Mouse (Mus musculus) kidney, embryonic 15.5 days (tissue): ENCODE results near the gene Olfr713. TPM values are rescaled to one million over a fixed set of nuclear protein-coding genes. Genes with fewer than 3 reads are reported as not detected.

Experiments
- polyA plus RNA-seq: library from polyadenylated mRNA; unstranded; fragments of >200 nt; fragmentation: Nextera tagmentation; extraction: Ambion mirVana; gene quantifications from 2 replicates; pipeline ENCODE4 v1.2.1, GENCODE M21; 2015

Gene Olfr713
- polyA plus RNA-seq, 1 experiment from 2014 or later: not detected

Other genes with a start within 250 kb of the Olfr713 start
- not detected in 2 replicates for gene Olfr699, start 238.0 kb upstream of the Olfr713 start, polyA plus RNA-seq
- gene Olfr700, start 222.3 kb upstream of the Olfr713 start, polyA plus RNA-seq: not detected in 2 replicates
- gene Olfr701, start 217.0 kb upstream of the Olfr713 start, polyA plus RNA-seq: not detected in 2 replicates
- not detected in 2 replicates for gene Olfr702, start 197.3 kb upstream of the Olfr713 start, polyA plus RNA-seq
- gene Olfr703, start 187.8 kb upstream of the Olfr713 start, polyA plus RNA-seq: not detected in 2 replicates
- gene Olfr704, start 168.0 kb upstream of the Olfr713 start, polyA plus RNA-seq: not detected in 2 replicates
- gene Olfr705, start 154.3 kb upstream of the Olfr713 start, polyA plus RNA-seq: not detected in 2 replicates
- not detected in 2 replicates for gene Olfr706, start 143.0 kb upstream of the Olfr713 start, polyA plus RNA-seq
- not detected in 2 replicates for gene Olfr707, start 129.9 kb upstream of the Olfr713 start, polyA plus RNA-seq
- not detected in 2 replicates for gene Olfr1532-ps1, start 123.2 kb upstream of the Olfr713 start, polyA plus RNA-seq
- gene Olfr709-ps1, start 99.0 kb upstream of the Olfr713 start, polyA plus RNA-seq: not detected in 2 replicates
- not detected in 2 replicates for gene Olfr710, start 82.9 kb upstream of the Olfr713 start, polyA plus RNA-seq
- not detected in 2 replicates for gene Olfr6, start 67.2 kb upstream of the Olfr713 start, polyA plus RNA-seq
- gene Olfr711, start 55.7 kb upstream of the Olfr713 start, polyA plus RNA-seq: not detected in 2 replicates
- gene Olfr2, start 25.1 kb upstream of the Olfr713 start, polyA plus RNA-seq: not detected in 2 replicates
- gene Olfr714, start 39.8 kb downstream of the Olfr713 start, polyA plus RNA-seq: not detected in 2 replicates
- gene Olfr17, start 62.0 kb downstream of the Olfr713 start, polyA plus RNA-seq: not detected in 2 replicates
- not detected in 2 replicates for gene Olfr715b, start 79.2 kb downstream of the Olfr713 start, polyA plus RNA-seq
- gene Olfr715, start 99.9 kb downstream of the Olfr713 start, polyA plus RNA-seq: not detected in 2 replicates
- gene Olfr716, start 107.2 kb downstream of the Olfr713 start, polyA plus RNA-seq: not detected in 2 replicates
- not detected in 2 replicates for gene Nlrp14, start 135.8 kb downstream of the Olfr713 start, polyA plus RNA-seq
- not detected in 2 replicates for gene Rbmxl2, start 178.3 kb downstream of the Olfr713 start, polyA plus RNA-seq